Mouse (Mus musculus) adrenal gland, postnatal 10 days (tissue): Measurements from ENCODE around the gene Parp4. TPM values are rescaled to one million over a fixed set of nuclear protein-coding genes. Genes with fewer than 3 reads are reported as not detected.

Experiments used
- DNase-seq: peaks from one replicate; pipeline ENCODE4 v3.0.0; 2021; ENCODE audit warnings: mixed read lengths
- total RNA-seq, 2 experiments: library from RNA; stranded (reverse); gene quantifications; 2 replicates each; pipeline ENCODE4 v1.2.3; 2021

Gene Parp4
- total RNA-seq, 2 experiments from 2014 or later: 20.1 to 25.6 TPM

- DNase-seq: no peak
These were observed 37.8 kb downstream of the Parp4 start for GRCm38 (mm10) chr14:56613212-56613611.

- DNase-seq: no peak
These were observed 42.1 kb downstream of the Parp4 start for GRCm38 (mm10) chr14:56617470-56617869.

GRCm38 (mm10) chr14:56620425-56620824, 45.0 kb downstream of the Parp4 start:
- DNase-seq: peak; percentile 22

- DNase-seq: no peak
These were observed 50.8 kb downstream of the Parp4 start for GRCm38 (mm10) chr14:56626202-56626601.

- DNase-seq: no peak
These were observed 52.9 kb downstream of the Parp4 start for GRCm38 (mm10) chr14:56628336-56628735.

GRCm38 (mm10) chr14:56631109-56631508, 55.7 kb downstream of the Parp4 start:
- no peak for DNase-seq

- DNase-seq: no peak
These were observed 71.8 kb downstream of the Parp4 start for GRCm38 (mm10) chr14:56647206-56647605.

- DNase-seq: no peak
These were observed 74.0 kb downstream of the Parp4 start for GRCm38 (mm10) chr14:56649448-56649847.

- DNase-seq: no peak
These were observed 90.2 kb downstream of the Parp4 start for GRCm38 (mm10) chr14:56665651-56666050.

- DNase-seq: no peak
These were observed 91.5 kb downstream of the Parp4 start for GRCm38 (mm10) chr14:56666909-56667308.

- DNase-seq: peak; percentile 99
These were observed 92.8 kb downstream of the Parp4 start, which contains the start of gene Mphosph8 for GRCm38 (mm10) chr14:56667969-56668802. Gene Mphosph8 (plus strand): TSS chr14:56668248.

GRCm38 (mm10) chr14:56669046-56669620, 93.7 kb downstream of the Parp4 start:
- DNase-seq: no peak

GRCm38 (mm10) chr14:56685426-56685825, 110.0 kb downstream of the Parp4 start:
- DNase-seq: no peak

GRCm38 (mm10) chr14:56689116-56689515, 113.7 kb downstream of the Parp4 start:
- DNase-seq: no peak

- DNase-seq: no peak
These were observed 114.3 kb downstream of the Parp4 start for GRCm38 (mm10) chr14:56689766-56690165.

- no peak for DNase-seq
These were observed 120.1 kb downstream of the Parp4 start for GRCm38 (mm10) chr14:56695495-56695894.

- no peak for DNase-seq
These were observed 122.4 kb downstream of the Parp4 start for GRCm38 (mm10) chr14:56697836-56698235.

- no peak for DNase-seq
These were observed 127.2 kb downstream of the Parp4 start for GRCm38 (mm10) chr14:56702644-56703043.

GRCm38 (mm10) chr14:56705687-56706086, 130.3 kb downstream of the Parp4 start:
- DNase-seq: no peak
